Mouse (Mus musculus) hindlimb bud, embryonic 11.5 days (tissue): ENCODE data around the gene Slu7.

ENCODE experiments used
- DNase-seq: peaks from one replicate; pipeline ENCODE4 v3.0.0-alpha.2; 2012; ENCODE audit warnings: low read depth, low spot score; ENCODE audit errors: extremely low spot score

The Slu7 gene

DNA sequence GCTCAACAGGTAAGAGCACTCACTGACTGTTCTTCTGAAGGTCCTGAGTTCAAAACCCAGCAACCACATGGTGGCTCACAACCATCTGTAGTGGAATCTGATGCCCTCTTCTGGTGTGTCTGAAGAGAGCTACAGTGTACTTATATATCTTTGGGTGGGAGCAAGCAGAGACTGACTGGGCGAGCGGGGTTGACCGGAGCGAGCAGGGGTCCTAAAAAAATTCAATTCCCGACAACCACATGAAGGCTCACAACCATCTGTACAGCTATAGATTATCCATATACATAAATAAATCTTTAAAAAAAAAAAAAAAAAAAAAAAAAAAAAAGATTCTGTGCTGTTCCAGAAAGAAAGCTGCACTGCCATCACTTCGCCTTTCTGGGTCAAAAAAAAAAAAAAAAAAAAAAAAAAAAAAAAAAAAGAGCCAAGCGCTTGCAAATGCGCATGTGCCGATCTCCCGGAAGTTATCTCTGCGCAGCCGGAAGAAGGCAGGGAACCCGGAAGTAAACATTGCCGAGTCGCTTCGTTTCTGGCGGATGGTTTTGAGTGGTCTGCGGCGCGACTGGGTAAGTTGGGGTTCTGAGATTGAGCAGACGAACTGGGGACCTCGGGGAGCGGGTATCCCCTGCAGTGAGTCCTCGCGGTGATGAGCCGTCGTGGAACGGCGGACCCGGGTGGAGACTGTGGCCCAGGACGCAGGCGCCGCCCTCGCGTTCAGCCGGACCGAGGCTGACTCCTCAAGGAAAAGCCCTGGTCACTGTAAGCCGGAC, at the start of gene Slu7:
Gene Slu7, plus strand, starts transcription at position 491 of the 770 bp plus-strand sequence.
- DNase-seq, result peak; percentile 47

DNA sequence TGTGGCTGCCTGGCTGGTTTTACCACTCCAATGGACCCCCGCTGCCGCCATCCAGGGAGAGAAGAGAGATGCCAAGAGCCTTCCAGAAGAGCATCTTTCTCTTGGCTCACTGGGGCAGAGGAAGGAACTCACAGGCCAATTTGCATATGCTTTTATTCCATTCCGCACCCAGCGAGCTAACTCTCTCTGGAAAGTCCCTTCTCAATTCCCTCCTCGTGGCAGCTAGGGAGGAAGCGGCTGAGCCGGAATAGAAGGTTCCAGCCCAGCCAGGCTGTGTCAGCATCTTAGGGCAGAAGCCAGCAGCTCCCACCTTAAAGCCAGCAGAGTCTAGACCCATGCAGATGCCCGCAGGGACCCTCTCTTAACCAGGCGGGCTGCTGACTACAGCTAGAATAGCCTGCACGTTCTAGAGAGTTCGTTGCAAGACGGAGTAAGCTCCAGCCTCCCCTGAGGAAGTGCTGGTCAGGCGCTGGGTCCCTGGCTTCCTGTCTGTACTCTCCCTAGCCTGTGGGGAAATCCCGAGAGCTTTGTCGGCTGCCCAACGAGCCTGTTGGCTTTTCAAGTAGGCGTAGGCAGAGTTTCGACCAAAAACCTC, 48.4 kb upstream of the Slu7 start:
- peak; percentile 10 for DNase-seq

DNA sequence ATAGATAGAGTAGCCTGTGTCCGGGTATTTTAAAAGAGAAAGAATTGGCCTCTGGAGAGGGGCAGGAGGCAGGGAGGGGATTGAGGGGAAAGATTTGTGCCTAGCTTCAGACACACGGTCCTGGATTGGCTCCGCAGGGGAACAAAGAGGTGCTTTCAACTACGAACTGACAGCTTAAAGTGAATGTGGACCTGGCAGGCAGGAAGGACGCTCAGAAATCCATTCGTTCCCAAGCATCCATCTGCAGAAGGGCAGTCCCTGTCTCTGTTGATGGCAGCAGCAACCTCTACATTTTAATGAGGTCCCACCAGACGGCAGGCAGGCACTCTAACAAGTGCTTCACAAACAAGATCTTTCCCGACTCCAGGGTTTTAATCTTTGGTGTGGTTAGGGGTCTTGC, 47.8 kb upstream of the Slu7 start:
- DNase-seq, result no peak

DNA sequence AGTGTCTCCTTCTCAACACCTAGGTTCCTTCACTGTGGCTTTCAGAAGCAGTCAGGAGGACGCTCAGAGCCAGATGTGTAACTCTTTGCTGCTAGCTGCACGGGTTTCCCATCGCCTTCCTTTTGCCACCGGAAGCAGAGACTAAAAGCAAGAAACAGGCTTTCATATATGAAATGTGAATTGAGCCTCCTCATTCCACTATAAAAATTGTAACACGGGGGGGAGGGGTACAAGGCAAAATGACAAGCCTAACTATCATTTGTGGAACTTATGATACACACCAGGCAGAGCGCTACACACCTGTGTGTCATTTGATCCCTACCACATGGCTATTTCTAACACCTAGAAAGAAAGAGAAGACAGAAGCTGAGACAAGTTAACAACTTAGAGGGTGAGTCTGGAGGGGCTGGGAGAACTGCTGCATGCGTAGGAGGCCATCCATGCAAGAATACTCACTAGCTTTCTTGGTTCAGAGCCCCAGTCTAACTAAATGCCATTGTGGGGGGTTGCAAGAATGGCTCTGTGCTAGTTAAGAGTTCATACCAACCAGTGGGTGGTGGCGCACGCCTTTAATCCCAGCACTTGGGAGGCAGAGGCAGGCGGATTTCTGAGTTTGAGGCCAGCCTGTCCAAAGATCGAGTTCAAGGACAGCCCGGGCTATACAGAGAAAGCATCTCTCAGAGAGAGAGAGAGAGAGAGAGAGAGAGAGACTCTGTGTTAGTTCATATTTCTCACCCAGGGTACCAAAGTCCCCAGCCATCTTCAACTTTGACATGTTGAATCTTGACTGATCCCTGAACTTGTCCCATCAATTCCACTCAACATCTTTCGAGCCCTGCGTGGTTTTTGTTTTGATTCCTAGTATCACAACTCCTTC, 46.3 kb upstream of the Slu7 start:
- DNase-seq, result no peak

DNA sequence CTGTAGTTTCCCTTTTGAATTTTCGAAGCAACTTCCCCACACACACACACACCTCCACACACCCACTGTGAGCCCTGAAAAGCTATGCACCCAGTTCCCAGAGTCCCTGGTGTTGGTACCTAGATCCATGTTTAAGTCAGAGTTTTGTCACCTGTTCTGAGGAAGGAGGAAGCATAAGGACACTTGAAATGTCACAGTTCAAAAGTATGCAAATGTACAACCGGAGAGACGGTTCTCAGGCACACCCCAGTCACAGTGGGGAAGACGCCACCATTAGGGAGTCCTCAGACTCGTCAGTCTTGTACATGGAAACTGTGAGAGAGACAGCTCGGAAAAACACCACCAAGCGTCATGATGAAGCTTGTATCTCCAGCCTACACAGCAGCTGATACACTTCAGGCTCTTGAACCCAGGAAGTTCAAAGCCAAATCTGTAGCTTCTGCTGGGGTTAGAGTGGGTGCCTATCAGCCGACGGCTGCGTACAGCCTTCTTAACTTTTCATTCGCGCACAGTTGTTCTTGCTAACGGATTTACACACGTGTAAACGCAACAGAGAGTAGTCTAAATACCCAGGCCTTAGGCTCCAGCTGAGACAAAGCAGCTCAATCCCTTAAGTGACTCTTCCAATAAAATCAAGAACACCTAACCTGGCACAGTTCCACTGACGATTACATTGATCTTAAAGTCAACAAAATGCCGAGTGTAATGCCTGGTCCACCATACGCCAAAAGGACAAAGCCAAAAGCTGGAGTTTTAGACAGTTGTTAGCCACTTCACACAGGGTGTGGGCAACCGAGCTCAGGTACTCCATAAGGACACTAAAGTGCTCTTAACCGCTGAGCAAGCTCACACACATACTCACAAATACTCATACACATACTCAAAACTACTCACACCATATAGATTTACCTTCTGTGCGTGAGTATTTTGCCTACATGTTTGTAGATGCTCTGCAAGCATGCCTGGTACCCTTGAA, 45.1 kb upstream of the Slu7 start:
- no peak for DNase-seq

DNA sequence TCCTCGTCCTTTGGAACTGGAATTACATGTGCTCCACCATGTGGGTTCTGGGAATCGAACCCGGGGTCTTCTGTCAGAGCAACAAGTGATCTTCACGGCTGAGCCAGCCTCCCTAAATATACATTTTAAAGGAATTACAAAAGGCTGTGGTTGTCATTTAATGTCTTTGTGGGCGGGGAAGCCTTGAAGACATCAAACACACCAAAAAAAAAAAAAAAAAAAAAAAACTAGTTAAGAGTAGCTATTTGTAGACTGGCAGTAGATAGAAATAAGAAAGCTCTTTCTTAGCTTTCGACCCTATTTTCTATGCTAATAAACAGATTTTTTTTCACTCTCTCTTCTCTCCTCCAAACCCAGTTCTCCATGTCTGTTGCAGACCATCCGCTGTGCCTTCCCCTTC, 44.4 kb upstream of the Slu7 start:
- no peak for DNase-seq

DNA sequence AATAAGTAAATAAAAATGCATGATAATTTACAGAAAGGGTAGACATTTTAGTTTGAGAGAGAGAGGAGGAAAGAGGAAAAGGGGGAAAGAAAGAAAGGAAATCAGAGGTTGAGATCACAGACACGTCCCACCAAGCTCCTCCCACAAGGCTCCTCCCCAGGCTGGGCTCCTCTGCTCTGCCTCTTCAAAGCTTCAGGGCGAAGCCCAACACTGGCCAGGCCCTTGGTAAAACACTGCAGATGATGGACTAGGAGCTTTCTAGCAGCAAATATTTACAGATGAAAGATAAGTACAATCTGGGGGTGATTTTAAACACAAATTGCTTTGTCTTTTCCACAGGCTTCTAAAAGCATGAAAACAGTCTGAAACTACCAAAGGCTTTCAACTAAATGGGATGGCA, 40.8 kb upstream of the Slu7 start:
- no peak for DNase-seq

DNA sequence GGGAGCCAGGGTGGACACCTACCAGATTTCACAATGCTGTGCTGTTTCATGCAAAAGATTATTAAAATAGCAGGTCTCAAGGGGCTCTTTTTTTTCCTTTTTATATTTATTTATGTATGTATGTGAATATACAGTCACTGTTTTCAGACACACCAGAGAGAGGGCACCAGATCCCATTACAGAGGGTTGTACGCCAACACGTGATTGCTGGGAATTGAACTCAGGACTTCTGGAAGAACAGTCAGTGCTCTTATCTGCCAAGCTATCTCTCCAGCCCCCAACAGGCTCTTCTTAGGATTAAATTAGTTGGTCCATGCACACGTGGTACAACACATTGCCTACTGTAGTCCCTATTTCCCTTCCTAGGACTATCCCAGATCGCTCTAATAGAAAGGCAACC, 40.2 kb upstream of the Slu7 start:
- no peak for DNase-seq

DNA sequence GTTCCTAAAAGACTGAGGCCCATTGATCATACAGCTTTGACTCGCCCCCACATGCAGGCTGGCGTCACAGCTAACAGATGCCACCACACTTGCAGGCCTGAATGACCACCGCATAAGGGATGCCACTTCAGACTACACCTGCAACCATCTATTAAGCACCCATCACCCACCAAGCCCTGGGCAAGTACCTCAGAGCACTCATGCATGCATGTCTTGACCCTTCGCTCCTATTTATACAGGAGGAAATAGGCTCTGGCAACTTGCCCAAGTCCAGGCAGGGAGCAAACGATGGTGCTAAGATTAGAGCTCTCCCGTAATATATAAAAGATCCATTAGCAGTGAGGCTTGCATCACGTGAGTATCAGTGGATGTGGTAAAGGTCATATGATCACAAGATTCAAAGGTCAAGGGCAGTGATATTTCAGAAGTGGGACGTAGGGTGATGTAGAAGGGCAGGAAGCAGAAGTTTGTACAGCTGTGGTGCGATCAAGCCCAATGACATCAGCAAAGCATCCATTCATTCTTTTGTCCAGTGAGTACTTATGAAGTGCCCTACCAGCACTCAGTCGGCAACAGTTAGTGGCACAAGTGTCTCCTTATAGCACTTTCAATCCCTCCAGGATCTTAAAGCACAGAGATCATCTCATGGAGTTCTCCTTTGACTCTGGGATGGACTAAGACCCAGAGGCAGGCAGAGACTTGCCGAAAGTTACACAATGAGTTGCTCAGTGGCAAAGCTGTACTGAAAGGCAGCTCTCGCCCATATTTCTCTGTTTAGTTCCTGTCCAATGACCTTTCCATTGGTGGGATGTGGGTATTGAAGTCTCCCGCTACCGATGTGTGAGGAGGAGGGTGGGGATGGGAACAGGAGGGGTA, 38.2 kb upstream of the Slu7 start:
- no peak for DNase-seq

DNA sequence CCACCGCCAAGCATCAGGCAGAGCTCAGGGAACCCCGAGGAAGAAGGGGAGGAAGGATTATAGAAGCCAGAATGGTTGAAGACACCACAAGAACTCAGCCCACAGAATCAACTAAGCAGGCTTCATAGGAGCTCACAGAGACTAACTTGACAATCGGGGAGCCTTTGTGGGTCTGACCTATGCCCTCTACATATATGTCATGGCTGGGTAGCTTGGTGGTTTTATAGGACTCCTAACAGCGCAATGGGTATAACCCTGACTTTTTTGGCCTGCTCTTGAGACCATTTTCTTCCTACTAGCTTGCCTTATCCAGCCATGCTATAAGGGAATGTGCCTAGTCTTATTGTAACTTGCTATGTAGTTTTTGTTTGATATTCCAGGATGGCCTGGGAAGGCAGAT, 37.3 kb upstream of the Slu7 start:
- DNase-seq, result no peak

DNA sequence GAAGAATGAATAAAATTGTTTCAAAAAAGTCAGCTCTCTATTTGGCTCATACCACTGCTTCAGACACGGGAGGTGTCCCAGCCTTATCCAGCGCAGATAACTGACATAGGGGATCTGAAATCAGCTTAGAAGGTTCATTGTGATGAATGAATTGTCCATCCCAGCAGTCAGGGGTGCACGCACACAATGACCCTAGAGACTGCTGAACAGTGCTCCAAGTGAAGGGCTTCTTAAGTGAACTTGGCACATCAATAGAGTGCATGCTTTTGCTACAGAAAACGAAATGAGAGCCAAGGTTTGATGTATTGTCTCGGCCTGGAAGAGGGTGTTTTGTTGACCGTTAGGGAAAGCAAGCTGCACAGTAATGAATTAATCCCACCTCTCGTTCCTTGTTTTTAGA, 36.9 kb upstream of the Slu7 start:
- DNase-seq, result no peak

DNA sequence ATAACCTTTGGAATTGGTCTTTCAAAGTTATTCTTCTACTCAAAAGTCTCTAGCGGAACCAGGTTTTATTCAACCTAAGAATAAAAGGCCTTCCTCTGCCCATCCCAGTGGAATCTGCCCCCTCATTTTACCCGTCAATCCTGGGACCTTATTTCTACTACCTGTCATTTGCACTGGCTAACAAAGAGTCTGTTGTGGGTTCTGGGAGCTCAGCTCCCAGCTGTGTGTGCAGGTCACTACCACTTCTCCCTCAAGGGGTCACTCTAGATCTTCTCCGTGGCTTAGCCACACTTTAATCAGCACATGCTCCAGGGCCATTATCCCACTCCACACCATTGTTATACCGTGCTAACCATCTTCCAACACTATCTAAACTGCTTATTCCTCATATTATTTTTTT, 34.2 kb upstream of the Slu7 start:
- DNase-seq, result no peak

DNA sequence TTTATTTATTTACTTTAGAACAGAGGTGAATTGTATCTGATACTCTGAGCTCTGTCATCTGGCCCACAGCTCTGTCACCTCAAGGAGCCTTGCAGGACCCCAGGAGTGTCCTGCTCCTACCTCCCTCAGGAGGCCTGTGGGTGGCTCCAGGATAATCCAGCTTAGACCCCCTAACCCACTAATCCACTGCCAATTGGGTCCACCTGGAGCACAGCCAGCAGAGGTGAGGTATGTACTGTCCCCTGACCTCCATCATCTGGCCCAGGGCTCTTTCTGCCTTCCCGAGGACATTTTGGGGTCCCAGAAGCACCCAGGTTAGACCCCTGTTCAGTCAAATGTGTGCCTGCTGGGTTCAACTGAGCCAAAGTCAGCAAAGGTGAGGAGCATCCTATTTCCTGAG, 33.4 kb upstream of the Slu7 start:
- no peak for DNase-seq

DNA sequence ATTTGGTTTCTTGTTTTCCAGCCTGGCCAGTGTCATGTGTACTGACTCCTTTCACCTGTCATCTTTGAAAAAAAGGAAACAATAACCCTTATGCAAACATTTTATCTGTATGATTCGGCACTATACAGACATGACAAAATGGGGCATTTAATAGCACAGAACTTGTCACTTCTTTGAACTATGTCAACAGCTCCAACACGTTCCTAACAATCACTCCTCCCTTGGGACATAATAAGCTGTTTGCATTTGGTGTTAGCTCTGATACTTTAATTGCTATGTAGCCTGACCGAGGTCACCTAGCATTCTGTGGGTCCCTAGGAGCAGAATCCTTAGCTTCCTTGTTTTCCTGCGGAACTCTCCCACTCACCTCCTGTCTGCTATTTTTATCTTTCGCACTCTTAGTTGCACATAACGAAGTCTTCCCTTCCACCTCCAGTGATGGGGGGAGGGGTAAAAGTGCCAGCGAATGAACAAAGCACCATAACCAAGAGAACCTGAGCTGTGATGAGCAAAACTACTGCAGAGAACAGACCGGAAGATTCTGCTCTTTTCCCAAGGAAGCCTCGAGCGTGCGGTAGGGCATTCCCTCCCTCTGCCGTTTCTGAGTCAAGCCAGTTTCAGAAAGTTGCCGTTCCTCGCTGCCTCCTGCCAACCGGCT, 29.3 kb upstream of the Slu7 start:
- no peak for DNase-seq

DNA sequence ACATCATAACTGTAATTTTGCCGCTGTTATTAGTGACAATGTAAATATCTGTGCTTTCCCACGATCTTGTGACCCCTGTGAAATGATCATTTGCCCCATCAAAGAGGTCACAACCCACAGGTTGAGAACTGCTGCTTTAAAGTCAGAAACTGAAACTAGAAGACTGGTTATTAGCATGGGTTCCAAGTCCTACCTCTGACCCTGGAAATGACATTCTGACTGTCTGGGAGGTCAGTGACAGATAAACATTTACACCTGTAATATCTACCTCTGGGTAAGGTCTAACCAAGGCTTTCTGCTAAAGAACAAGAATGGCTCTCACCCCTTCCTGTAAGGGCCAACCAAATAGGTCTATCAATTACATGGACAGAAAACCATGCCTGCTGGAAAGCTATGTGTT, 24.7 kb upstream of the Slu7 start:
- no peak for DNase-seq

DNA sequence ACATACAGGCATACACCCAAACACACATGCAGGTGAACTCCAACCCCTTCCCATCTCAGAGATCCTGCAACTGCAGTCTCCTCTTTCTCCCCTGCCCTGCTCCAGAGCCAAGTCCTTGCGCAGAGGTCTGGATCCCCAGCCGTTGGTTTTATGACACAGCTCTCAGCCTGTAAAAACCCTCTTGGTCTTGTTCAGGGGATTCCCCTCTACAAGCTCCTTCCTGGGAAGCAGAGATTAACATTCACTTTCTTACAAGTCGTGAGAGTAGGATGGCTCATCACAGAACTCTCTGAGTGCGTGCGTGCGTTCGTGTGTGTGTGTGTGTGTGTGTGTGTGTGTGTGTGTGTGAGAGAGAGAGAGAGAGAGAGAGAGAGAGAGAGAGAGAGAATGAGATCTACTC, 23.3 kb upstream of the Slu7 start:
- DNase-seq, result no peak

DNA sequence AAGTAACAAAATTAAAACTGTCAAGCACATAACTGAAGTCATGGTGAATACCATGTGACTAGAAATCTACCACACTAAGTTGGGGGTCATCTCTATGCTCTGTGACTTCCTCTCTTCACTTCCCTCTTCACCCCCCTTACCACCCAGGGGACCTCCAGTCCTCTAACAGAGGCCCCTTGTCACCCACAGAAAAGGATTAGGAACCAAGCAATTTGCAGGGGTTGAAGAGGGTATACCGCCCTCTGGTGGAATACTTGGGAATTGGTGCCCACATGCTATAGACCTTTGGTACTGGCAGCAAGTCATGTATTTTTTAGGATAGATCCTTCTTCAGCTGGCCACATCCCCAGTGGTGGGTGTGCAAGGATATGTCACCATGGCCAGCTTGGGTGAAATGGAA, 22.1 kb upstream of the Slu7 start:
- DNase-seq, result peak; percentile 64

DNA sequence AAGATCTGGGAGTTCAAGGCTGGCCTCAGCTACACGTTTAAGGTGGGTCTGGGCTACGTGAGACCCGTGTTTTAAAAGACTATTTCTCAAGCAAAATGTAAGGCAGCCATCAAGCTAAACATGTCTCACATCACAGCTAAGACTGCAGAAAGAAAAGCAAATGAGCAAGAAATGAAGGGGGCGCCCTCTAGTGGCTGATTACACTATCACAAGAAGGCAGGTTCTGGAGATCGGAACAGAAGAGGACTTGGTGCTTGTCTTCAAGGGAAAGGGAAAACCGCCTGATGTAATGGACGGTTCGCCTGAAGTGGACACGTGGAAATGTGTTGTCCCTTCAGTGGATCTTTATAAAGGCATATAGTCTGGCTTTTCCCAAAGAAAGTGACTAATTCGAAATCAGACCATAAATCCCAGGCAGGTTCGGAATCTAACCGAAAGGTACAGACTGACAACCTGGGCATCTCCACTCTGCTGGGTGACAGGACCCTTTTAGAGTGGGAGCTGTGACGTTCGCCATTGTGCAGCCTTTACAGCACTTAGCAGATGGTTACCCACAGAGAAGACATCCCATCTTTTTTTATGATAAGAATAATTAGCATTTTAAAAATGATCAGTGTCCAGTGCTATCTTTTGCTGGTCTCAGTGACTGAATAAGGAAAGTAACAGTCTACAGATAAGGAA, 20.6 kb upstream of the Slu7 start:
- peak; percentile 42 for DNase-seq

DNA sequence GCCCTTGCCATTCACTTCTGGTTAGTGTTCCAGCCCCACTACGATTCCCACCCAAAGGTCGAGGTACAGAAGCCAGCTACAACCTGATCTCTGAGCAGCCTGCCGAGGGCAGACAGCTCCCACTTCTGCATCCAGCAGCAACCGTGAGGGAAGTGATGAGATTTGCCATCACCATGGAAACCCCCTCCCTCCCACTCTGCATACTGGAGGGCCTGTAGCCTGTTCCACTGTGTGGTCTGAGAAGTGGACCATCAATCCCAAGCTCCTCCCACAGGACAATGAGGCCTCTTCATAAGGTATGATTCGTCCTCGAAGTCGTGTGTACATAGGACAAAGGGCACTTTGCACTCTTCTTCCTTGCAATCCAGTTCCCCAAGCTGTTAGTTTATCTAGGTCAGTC, 16.3 kb upstream of the Slu7 start:
- no peak for DNase-seq
